Mouse (Mus musculus) right cerebral cortex, postnatal 10 days (tissue): Measurements from ENCODE around the gene Serinc3.
"Not testable (repeated sequence)": the region's sequence is repeated elsewhere in the genome, so short reads cannot be mapped to it uniquely, and the experiment has no call there.

Experiments used
- DNase-seq, 2 experiments: peaks; one replicate each; pipeline ENCODE4 v3.0.0; 2021; ENCODE audit warnings: low spot score in 2 of 2

Gene Serinc3

DNA sequence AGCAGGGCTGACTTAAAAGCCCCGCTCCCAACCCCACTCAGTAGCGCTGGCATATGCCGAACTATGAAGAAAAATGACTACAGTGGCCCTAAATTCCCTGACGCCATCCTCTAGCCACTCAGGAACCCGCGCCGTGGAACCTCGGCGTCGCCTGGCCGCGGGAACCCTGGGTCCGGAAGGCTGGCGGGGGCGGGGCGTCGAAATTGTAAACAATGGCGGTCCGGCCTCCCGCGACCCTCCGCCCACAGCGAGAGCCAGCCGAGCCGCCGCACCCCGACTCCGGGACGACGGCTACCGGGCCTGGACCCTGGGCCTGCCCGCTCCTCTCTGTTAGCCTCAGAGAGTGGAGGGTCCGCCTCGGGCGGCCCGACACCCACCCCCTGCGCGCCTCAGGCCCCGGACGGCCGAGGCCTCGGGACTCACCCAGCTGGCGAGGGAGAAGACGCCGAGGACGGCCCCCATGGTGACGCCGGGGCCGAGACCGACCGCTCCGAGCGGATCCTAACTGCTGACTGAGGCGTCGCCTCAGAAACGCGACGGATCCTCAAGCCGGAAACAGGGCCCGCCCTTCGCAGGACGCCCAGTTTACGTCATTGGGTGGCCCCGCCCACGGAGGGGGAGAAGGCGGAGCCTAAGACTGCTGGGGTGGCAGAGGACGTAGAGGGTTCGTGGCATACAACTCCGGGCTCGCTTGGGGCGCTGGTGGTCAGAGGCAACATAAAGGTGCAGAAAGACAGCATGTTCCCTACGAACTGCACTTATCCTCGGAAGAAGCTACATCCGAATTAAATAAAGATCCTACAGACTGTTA, at the start of gene Serinc3:
Gene Serinc3 (minus strand): TSS at position 557 of the 811 bp plus-strand sequence.
- peak; percentile 98 to 99 for DNase-seq

DNA sequence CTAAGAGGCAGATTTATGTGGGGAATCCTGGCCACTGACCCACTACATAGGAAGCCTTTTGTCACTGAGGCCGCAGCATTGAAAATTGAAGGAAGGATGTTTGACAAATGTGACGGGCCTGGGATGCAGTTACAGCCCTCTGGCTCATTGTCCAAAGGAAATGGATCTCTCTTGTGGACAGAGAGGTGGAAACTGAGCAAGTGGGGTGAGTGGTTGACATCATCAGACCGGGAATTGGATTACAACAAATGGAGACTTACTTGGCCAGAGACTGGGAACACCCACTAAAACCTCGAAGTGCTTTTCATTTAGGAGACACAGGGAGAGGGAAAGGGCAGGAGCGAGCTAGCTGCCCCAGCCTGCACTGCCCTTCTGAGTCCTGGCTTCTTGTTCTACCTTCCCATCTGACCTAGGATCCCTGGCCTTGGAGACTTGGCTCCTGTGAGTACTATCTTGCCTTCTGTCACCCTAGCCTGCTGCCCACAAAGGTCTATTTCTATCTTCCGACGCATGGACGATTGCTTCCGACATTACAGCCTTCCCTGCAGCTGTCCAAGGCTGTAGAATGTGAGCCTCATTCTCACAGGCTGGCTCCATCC, 48.9 kb upstream of the Serinc3 start:
- no peak for DNase-seq

DNA sequence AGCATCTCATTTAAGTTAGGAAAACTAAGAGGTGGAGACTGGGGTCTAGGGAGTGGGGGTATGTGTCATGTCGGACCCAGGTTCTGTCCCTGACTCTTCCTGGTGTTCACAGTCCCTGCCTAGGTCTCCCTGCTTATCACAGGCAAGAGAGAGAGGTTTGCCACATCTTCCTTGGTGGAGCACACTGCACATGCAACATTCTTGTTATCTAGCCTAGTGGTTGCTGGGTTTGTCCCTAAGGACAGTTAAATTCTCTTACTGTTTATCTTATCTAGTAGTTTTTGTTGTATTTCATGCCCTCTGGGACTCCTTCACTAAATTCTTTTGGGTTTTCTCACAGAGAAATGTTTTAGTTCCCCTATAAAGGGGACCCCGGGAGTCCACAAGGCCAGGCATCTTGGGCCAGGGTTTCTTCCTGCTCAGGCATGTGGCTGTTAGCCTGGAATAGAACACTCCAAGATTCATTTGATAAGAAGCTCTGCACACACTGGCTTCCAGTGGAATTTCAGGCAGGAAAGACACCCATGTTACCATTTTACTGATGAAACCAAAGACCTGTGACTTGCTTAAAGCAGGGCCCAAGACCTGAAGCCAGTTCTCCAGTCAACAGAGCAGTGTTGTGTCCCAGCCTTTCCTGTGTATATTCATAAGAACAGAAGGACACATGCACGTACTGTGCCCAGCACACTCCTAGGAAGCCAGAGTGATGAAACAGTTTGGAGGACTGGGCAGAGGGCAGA, 48.1 kb upstream of the Serinc3 start:
- no peak for DNase-seq

DNA sequence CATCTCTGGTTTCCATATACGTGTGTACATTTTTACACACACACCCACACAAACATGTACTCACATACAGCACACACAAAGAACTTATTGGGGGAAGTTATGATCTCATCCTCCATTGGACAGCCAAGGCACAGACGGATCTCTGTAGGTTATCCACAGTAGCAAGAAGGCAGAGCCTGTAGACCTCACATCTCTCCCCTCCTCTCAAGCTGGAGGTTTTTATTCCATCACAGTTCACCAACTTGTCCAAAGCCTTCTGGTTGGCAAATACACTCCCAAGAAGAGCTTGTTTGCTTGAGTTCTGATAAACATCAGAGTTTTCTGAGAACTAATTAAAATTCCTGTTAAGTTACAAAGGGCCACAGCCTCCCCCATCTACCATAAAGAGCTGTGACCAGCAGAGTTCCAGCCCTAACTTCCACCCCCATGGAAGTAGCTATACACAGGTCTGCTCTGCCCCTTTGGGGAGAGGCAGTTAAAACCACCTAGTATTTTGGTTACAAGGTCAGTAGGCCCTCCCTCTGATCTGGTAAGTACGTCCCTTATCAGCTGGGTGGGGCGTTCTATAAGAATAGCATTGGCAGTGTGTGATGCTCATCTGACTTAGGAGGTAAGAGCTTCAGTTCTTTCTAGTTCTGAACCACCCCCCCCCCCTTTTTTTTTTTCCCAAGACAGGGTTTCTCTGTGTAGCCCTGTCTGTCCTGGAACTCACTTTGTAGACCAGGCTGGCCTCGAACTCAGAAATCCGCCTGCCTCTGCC, 47.1 kb upstream of the Serinc3 start:
- no peak for DNase-seq

DNA sequence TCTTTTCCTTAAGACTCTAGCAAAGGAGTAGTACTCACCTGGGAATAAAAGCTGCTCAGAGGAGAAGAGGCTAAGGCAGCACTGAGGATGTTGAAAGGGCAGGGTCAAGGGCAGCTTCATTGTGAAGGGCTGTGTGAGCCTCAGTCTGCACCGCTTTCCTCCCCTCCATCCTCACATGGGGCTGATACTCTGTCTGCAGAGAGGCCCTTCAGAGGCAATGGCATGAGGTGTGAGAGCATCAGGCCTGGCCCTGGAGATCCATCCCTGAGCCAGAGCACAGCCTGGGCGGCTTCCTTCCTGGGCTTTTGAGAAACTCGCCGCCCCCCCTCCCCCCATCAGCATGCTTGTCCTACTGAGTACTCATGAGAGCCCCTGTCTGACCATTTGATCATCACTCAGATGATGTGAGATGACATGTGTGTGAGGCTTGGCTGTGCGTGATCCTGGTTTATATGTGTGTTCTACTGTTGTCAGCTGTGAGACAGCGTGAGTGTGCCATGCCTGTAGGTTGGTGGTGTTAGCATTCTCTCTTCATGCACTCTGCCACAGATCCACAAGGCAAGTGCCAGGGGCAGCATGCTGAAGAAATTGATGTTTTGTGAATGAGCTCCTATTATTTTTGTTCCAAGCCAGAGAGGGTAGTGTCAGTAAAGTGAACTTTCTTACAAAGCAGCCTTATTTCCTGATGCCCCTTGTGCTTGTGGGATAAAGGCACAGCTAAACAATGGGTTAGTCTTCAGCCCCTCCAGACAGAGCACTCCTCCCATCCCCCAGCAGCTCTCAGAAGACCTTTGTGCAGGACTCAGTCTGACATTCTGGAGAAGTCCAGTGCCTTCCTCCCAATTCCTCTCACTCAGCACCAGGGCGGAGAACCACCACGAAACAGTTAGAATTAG, 45.7 kb upstream of the Serinc3 start:
- DNase-seq = no peak

DNA sequence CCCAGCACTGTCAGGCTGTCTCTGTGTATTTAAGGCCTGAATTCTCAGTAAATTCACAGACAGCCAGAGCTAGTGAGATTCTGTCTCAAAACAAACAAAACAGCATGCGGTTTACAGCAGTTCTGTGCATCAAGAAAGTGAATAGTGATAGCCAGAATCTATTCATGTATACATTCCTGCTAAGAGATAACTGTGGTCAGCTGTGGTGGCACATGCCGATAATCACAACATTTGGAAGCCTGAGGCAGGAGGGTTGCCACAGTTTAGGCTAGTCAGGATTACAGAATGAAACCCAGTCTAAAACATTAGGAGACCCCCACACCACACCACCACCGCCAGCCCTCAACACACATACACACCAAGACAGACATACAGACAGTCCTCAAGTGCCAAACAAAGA, 44.8 kb upstream of the Serinc3 start:
- no peak for DNase-seq

DNA sequence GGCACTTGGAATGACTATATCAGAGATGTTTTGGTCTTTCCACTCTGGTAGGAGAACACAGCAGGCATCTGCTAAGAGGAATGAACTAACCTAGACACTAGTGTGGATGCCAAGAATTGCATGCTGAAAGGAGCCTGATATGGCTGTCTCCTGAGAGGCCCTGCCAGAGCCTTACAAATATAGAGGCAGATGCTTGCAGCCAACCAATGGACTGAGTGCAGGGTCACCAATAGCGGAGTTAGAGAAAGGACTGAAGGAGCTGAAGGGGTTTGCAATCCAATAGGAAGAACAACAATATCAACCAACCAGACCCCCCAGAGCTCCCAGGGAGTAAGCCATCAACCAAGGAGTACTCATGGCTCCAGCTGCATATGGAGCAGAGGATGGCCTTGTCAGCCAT, 43.4 kb upstream of the Serinc3 start:
- DNase-seq = not testable (repeated sequence)

DNA sequence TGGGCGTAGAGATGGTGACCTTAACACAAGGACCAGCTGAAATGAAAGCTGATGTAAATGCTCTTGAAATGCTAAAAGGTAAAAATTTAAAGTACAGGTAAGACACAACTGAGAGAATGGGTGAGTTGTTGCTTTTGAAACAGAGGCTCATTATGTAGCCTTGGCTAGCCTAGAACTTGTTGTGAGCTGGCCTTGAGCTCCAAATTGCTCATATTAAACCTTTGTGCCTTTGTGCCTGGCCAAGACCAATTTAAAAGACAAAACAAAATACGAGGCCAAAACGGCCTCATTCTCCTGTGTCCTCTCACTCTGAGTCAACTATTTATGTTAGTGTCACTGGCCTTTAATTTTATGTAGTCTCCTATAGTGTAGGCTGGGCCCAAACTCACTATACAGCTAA, 42.0 kb upstream of the Serinc3 start:
- no peak for DNase-seq

DNA sequence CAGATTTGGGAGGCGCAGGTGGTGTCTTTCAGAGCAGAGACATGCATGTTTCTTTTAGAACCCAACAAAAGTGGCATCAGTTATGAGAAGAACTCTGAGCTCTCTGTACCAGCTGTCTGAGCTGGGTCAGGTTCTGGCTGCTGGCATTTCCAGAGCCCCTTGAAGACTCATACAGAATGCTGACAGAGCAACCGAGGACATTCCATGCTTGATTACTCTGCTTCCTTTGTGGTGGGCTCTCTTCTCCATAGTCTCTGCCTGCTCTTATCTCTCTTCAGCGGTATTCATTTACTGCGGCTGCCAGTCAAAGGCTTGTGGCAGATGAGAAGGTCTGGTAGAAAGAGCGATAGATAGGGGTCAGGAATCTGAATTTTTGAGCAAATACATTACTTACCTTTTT, 41.3 kb upstream of the Serinc3 start:
- no peak for DNase-seq

DNA sequence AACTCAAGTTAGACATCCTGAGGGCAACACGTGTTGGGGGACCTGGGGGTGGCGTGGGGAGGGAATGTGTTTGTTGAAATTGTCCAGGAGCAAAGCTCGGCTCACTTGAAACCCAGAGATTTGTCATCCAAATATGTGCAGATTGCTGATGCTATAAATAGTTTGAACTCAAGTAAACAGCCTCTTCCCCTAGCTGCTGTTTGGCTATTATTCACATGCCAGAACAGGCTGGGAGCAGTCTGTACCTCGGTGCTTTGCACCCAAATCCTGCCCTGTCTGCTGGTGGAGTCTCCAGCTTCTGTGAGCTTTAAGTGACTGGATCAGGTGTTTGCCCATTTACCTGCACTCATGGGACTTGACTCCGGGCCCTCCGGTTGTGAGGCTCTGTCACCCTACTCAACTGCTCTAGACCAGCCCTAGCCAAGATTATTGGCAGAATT, 40.9 kb upstream of the Serinc3 start:
- peak; percentile 40 to 42 for DNase-seq

DNA sequence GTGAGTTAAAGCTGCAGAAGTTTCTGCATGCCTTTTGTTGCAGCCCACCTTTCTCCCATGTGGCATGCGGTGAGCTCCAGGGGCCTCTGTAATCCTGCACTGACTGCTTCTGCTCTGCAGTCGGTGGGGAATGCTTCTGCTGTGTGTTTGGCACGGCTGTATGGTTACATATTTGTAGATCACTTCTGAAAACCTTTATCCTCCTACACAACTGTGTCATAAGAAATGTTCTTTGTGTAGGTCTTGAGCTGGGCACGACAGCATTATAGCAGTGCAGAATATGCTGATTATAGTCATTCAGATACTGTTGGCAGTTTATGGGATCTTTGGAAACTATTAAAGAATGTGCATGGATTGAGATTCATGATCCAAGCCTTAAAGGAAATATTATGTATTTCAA, 40.4 kb upstream of the Serinc3 start:
- no peak for DNase-seq

DNA sequence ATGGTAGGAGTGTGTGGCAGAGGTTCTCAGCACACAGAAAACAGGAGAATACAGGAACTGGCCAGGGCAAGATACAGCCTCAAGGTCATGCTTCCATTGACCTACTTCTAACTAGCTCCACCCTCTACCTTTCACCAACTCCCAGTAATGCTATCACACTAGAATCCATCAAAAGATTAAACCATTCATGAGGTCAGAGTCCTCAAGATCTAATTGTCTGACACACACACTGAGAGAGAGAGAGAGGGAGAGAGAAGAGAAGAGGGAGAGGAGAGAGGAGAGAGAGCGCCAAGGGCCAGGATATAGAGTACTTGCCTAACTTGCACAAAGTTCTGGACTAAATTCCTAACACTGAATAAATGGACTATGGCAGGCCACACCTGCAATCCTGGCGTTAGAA, 37.4 kb upstream of the Serinc3 start:
- no peak for DNase-seq

DNA sequence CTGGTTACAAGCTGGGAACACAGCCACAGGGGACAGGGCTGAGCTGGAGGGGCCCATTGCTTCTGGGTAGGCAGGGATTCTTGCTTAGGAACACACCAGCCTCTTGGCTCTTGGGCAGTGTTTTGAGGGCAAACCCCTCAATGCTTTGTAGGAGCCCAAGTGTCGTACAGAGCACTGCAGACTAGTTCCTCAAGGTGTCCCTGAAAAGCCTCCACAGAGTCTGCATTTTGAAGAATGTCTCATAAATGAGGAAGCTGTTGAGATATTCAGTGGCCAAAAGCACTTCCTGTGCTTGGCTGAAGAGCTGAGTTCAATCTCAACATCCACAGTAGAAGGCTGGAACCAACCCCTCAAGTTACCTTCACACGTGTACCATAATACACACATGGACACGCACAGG, 31.8 kb upstream of the Serinc3 start:
- no peak for DNase-seq

DNA sequence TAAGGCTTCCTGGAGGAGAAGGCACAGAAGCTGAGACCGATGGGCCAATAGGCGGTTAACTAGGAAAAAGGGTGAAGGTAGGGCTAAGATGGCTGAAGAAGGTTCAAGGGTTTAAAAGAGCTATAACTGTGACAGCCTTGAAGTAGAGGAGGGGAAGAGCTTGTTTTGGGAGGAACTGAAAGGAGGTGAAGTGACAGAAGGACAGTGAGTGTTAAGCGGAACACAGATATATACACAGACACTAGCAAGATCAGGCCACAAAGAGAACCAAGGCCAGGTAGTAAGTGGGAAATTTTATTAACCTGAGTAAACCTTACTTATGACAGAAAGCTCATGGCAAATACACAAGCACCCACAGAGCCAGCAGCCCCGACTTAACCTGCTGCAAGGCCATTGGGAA, 31.4 kb upstream of the Serinc3 start:
- no peak for DNase-seq

DNA sequence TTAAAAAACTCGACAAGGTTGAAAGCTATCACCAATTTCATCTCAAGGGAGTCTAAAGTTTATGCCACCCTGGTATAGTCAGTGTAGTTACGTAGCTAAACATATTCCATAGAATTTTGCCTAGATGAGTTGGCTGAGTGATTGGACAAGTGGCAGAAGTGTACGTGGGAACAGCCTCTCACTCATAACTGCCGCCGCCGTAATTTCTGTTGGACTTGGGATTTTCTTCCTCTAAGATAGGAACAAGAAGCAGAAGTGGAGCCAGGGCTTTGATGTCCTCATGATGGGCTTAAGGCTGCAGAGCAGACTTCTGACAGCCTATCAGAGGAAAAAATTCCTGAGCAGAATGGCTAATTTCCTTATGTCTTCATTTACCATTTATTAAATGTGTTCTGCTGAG, 30.7 kb upstream of the Serinc3 start:
- DNase-seq = no peak

DNA sequence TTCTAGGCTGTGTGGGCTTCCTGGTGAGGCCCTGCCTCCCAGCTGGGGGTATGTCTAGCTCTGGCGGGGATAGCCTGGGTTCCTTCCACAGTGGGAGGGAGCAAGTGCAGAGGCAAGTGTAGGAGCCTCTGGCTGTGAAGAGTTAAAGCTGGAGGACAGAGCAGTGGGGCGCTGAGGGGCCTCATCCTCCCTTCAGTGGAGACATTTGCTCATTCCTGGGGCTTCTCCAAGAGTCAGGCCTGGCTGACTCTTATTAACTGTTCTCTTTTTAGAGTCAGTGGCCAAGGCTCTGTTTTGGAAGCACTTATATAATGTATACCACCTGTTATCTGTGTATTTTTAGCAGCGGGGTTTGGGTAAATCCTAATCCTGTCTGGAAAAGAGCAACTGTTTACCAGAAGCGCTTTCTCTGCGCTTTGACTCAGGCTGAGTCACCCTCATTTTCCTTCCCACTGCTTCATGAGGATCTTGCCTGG, 30.3 kb upstream of the Serinc3 start:
- DNase-seq = no peak

DNA sequence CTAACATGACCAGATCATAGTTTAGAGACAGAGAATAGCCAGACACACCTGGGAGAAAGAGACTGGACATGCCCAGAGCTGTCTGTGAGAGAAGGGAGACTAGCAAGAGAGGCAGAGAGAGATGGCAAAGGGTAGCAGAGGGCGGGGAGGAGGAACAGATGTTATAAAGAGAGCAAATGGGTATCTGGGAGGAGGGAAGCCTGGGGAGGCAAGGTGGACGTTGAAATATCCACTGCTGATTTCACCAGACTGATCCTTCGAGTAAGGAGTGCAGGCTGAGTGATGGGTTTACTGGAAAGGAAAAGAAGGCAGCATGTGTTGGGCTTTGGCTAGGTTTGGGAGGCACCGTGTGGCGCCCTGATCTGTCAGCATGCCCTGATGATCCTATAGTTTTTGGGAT, 29.5 kb upstream of the Serinc3 start:
- DNase-seq = no peak

DNA sequence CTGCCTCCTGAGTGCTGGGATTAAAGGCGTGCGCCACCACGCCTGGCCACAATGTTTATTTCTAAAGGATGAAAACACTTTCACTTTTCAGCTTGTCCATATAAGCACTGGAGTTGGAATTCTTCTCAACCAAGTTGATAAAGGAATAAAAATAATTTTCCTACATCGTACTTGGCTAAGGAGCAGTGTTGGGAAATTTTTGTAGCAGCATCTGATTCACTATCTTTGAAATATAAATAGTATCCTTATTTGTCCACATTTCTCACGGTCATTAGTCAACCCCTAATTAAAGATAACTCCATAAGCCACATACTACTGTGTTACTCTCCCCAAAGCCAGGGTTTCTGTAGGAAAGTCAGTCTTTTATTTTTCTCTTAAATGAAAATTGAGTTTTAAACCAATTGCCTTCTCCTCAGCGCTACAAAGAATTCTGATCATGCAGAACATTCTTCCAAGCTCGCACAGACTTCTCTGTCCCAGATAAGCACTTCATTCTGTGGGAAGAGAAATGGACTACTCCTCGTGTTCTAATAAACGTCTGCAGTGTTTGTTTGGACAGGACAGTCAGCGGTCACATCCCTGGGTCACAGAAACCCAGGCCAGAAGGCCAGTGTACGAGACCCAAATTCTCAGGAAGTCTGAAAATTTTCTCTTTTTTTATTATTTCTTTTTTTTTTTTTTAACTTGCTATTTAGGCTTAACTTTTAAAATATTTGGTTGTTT, 26.1 kb upstream of the Serinc3 start:
- DNase-seq = no peak

DNA sequence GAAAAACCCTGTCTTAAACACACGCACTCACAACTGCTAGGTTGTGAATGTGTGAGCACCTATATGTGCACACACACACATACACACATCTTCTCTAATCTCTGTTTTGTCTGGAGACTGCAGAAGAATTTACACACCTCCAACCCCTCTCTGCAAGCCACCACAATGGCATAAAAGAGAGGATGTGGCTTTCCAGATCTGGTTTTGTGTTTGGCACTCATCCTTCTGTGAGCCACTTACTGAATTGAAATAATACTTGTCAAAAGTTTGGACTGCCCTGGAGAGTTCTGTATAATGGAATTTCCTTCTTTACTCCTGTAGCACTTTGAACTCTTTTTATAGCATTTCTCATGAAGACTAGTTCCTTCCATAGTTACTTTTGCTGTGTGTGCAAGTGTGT, 22.1 kb upstream of the Serinc3 start:
- no peak for DNase-seq

DNA sequence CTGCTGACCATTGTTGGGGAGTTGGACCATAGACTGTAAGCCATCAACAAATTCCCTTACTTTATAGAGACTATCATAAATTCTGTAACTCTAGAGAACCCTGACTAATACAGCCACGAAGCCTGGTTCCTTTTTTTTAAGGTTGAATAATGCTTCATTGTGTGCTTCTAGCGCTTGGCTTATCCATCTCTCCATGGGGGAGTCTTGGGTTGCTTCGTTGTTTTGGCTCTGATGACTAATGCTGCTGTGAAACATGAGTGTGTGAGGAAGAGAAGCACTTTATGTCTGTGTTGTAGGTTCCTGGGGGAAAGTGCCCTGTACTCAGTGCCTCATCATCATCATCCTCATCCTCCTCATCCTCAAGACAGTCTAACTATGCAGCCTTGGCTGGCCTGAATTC, 19.0 kb upstream of the Serinc3 start:
- no peak for DNase-seq
